Mouse (Mus musculus) mature B cell (primary cell): Measurements from ENCODE around the gene Pold4.

Experiments used
- in situ Hi-C: fragments of 300-500 bp; cut with MboI; formaldehyde crosslinking; loops from 2 replicates; pipeline ENCODE4 v1.14.3; 2019

Pold4 gene

GRCm38 (mm10) chr19:4231253-4232185 lies at the start of gene Pold4:
Gene Pold4, plus strand, starts transcription at chr19:4231899.
- in situ Hi-C loops: no loop called here

- in situ Hi-C loops: no loop called here
These were observed 48.0 kb upstream of the Pold4 start for GRCm38 (mm10) chr19:4183689-4184088.

GRCm38 (mm10) chr19:4184976-4185975 lies 46.4 kb upstream of the Pold4 start:
- in situ Hi-C loops: no loop called here

GRCm38 (mm10) chr19:4187303-4187702 lies 44.4 kb upstream of the Pold4 start:
- in situ Hi-C loops: no loop called here

GRCm38 (mm10) chr19:4189051-4189620 lies 42.6 kb upstream of the Pold4 start:
- in situ Hi-C loops: no loop called here

- in situ Hi-C loops: no loop called here
These were observed 40.8 kb upstream of the Pold4 start, which contains the start of gene Tbc1d10c for GRCm38 (mm10) chr19:4190831-4191334. Gene Tbc1d10c, minus strand, starts transcription at chr19:4191284.

GRCm38 (mm10) chr19:4191528-4192250 lies 40.0 kb upstream of the Pold4 start, which contains the start of gene Ppp1ca:
Gene Ppp1ca, plus strand, starts transcription at chr19:4192065.
- in situ Hi-C loops: no loop called here

- in situ Hi-C loops: no loop called here
These were observed 39.3 kb upstream of the Pold4 start for GRCm38 (mm10) chr19:4192251-4192985.

- in situ Hi-C loops: no loop called here
These were observed 38.6 kb upstream of the Pold4 start for GRCm38 (mm10) chr19:4193129-4193528.

- in situ Hi-C loops: no loop called here
These were observed 37.5 kb upstream of the Pold4 start for GRCm38 (mm10) chr19:4194021-4194724.

- in situ Hi-C loops: no loop called here
These were observed 36.7 kb upstream of the Pold4 start for GRCm38 (mm10) chr19:4194776-4195650.

- in situ Hi-C loops: no loop called here
These were observed 35.7 kb upstream of the Pold4 start for GRCm38 (mm10) chr19:4196048-4196447.

- in situ Hi-C loops: no loop called here
These were observed 35.2 kb upstream of the Pold4 start for GRCm38 (mm10) chr19:4196548-4196947.

- in situ Hi-C loops: no loop called here
These were observed 34.5 kb upstream of the Pold4 start for GRCm38 (mm10) chr19:4197180-4197579.

GRCm38 (mm10) chr19:4201291-4201909 lies 30.3 kb upstream of the Pold4 start, which contains the start of gene Rad9a:
Gene Rad9a, minus strand, starts transcription at chr19:4201662.
- in situ Hi-C loops: no loop called here

GRCm38 (mm10) chr19:4202149-4202548 lies 29.6 kb upstream of the Pold4 start:
- in situ Hi-C loops: no loop called here

GRCm38 (mm10) chr19:4203148-4203547 lies 28.6 kb upstream of the Pold4 start:
- in situ Hi-C loops: no loop called here
